Mouse (Mus musculus) neural tube, embryonic 13.5 days (tissue): ENCODE results near the gene Rapgef3. TPM values are rescaled to one million over a fixed set of nuclear protein-coding genes. Genes with fewer than 3 reads are reported as not detected.

Experiments
- ATAC-seq: fragments of 200-750 bp; cut with Nextera tagmentation; 2 replicates; pipeline ENCODE4 v1.8.0; 2017; ENCODE audit warnings: low read depth, mild to moderate bottlenecking, moderate TSS enrichment, moderate library complexity
- H3K27ac ChIP-seq: fragments of 300-500 bp; sonication (generic); replicated peaks from 2 replicates; pipeline ENCODE4 v1.5.1; 2015; ENCODE audit warnings: moderate library complexity, mild to moderate bottlenecking, inconsistent platforms
- H3K27me3 ChIP-seq: fragments of 300-500 bp; sonication (generic); 2 replicates; pipeline ENCODE4 v1.6.1; 2015; ENCODE audit warnings: mild to moderate bottlenecking, inconsistent platforms
- H3K36me3 ChIP-seq: fragments of 300-500 bp; sonication (generic); 2 replicates; pipeline ENCODE4 v1.6.1; 2015; ENCODE audit warnings: mild to moderate bottlenecking, inconsistent platforms
- H3K4me1 ChIP-seq: fragments of 300-500 bp; sonication (generic); replicated peaks from 2 replicates; pipeline ENCODE4 v1.6.1; 2015; ENCODE audit warnings: inconsistent platforms
- H3K4me2 ChIP-seq: fragments of 300-500 bp; sonication (generic); 2 replicates; pipeline ENCODE4 v1.6.1; 2015; ENCODE audit warnings: inconsistent platforms, mild to moderate bottlenecking, moderate library complexity
- H3K4me3 ChIP-seq: fragments of 300-500 bp; sonication (generic); 2 replicates; pipeline ENCODE4 v1.5.1; 2015; ENCODE audit warnings: mild to moderate bottlenecking, inconsistent platforms
- H3K9ac ChIP-seq: fragments of 300-500 bp; sonication (generic); 2 replicates; pipeline ENCODE4 v1.6.1; 2015; ENCODE audit warnings: moderate library complexity, mild to moderate bottlenecking, inconsistent platforms
- H3K9me3 ChIP-seq: fragments of 300-500 bp; sonication (generic); 2 replicates; pipeline ENCODE4 v1.6.1; 2016; ENCODE audit warnings: inconsistent platforms
- WGBS: fragments of 180-500 bp; shearing (Covaris S2); methylation state at CpG from one replicate; pipeline ENCODE4 v1.1.7; 2015; 5-methylcytosine and 5-hydroxymethylcytosine counted together
- polyA plus RNA-seq: library from polyadenylated mRNA; unstranded; fragments of >200 nt; fragmentation: Nextera tagmentation; extraction: Ambion mirVana; gene quantifications from 2 replicates; pipeline ENCODE4 v1.2.1, GENCODE M21; 2015

Rapgef3 gene
- polyA plus RNA-seq, 1 experiment from 2014 or later: 12.0 TPM

DNA sequence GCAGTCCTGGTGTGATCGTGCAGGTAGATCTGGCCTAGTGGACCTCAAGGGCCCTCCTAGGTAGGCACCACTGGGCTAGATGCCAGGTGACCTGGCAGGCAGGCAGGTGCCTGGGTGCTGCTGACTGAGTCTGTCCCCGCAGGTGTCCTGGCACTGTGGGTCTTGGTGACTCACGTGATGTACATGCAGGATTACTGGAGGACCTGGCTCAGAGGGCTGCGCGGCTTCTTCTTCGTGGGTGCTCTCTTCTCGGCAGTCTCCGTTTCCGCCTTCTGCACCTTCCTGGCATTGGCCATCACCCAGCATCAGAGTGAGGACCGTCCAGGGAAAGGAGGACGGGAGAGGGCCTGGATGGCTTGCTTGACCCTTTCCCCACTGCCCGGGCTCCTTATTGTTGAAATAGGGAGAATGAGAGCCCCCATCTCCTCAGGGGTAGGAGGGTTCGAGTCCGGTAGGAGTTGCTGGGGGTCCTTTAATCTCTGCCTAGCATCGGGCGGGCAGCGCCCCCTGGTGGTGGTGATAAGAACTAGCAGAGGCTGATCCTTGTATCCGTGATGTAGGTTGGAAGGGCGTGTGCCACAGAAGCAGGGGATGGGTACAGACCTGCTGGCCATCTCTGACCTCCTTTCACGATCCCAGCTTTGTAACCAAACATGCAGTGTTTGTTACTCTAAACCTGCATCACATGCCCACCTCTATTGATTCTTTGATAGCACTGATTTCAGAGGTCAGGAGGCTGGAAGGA lies 22.2 kb upstream of the Rapgef3 start:
- no peak overlapping the region for H3K4me2 ChIP-seq
- WGBS: 58% methylated on average over 20 of the region's 20 CpGs
- no peak for ATAC-seq

DNA sequence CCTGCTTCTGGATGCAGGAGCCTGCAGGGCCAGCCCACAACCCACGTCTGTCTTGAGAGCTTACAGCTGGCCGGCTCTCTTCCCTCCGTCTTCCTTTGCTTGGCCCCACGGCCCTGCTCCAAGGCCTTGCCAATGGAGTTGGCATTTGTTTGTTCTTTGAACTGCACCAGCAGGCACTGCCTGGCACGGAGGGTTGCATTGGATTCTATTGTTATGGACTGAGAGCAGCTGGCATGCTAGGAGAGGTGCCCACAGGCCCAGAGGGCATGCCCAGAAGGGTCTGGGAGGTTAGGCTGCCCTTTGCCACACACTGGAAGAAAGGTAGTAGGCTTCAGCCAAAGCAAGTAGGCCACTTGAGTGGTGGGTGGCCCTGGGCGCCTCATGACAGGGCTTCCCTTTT lies 21.0 kb upstream of the Rapgef3 start:
- 45% methylated on average over 6 of the region's 6 CpGs for whole genome bisulfite sequencing
- no peaks in the 10 kb centered on the region for H3K9me3 ChIP-seq
- H3K4me1 ChIP-seq: peaks cover 32% of the 10 kb centered on the region
- peaks cover 33% of the 10 kb centered on the region for H3K36me3 ChIP-seq
- no peak for ATAC-seq
- H3K4me3 ChIP-seq: no peak overlapping the region
- no peaks in the 10 kb centered on the region for H3K27me3 ChIP-seq
- H3K9ac ChIP-seq: no peak overlapping the region
- H3K4me2 ChIP-seq: no peak overlapping the region
- peak overlapping the region; percentile 61; the same call in 1 of the 2 replicates for H3K27ac ChIP-seq

More for the DNA sequence above, 22.2 kb upstream of the Rapgef3 start:
- Histone ChIP-seq H3K27ac (no peak overlapping the region), H3K36me3 (peaks cover 44% of the 10 kb centered on the region), H3K27me3 (no peaks in the 10 kb centered on the region), H3K9ac (no peak overlapping the region), H3K9me3 (no peaks in the 10 kb centered on the region), H3K4me3 (no peak overlapping the region), H3K4me1 (peaks cover 28% of the 10 kb centered on the region)

DNA sequence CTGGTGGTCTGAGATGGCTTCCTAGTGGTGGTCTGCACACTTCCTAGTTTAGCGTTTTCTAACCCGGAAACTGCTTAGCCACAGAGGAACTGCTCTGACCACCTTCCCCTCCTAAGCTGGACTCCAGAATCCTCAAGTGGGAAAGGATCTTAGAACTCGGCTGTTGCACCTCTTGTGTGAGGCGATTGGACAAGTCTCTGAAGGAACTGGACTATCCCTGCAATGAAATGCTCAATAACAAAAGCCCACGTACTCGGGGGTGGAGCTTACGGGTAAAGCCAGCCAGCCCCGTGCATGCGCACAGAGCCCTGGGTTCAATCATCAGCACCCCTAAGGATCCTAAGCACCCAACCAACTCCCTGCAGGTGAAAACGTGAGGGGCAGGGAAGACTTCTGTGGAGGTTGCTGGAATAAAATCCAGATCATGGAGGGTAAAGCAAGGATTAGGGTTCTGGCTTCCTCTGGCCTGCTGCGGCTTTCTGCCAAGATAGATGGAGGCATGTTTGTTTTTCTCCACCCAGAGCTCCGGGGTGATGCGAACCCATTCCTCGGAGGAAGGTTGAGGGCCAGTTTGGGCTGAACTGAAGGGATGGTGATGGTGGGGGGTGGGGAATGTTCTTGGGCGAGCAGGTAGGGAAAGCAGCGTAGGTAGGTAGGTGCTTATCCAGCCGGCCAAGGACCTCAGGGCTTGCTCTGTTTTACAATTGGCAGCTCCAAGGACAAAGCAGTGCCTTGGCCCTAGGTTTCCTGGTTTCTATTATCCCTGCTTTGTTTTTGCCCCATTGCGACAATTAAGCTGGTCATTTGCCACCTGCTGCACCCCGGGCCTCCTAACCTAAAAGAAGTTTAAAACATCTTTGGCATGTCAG lies 20.3 kb upstream of the Rapgef3 start:
- ATAC-seq: no peak
- H3K36me3 ChIP-seq: peaks cover 25% of the 10 kb centered on the region
- H3K9ac ChIP-seq: no peak overlapping the region
- 67% methylated on average over 19 of the region's 19 CpGs for WGBS
- H3K4me1 ChIP-seq: peaks cover 32% of the 10 kb centered on the region
- no peak overlapping the region for H3K4me2 ChIP-seq
- no peaks in the 10 kb centered on the region for H3K9me3 ChIP-seq
- peak overlapping the region; percentile 61; the same call in 1 of the 2 replicates for H3K27ac ChIP-seq
- peaks cover 3% of the 10 kb centered on the region for H3K27me3 ChIP-seq
- H3K4me3 ChIP-seq: no peak overlapping the region

DNA sequence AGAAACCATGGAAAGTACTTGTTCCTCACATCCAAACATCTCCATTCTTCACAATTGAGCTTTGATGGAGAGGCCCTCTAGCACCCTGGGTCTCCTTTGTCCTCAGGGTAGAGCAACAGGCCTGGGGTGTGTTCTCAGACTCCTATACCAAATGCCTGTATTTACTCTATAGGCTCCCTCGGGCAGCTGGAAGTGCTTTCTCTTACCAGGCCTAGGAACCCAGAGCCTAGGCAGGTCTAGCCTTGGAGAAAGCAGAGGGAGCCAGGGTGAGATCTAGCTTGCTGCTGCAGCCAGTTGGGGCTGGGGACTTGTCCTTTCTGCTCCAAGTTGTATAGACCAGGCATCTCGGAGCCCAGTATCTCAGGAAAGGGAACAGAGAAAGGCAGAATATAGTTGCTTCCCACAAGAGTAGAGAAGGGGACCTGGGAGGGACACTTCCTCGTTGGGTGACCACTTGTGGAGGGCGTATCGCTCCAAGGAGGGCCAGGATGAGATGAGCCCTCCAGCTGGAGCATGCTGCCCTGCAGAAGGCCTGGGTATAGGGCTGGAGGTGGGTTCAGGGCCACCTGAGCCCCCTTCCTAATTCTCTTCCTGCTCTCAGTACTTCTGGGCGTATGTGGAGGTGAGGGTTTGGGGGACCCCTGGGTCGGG lies 19.5 kb upstream of the Rapgef3 start:
- Histone ChIP-seq H3K4me2 (no peak overlapping the region), H3K9me3 (no peaks in the 10 kb centered on the region), H3K4me1 (peaks cover 39% of the 10 kb centered on the region), H3K27ac (no peak overlapping the region), H3K36me3 (peaks cover 18% of the 10 kb centered on the region), H3K4me3 (no peak overlapping the region), H3K9ac (no peak overlapping the region), H3K27me3 (peaks cover 11% of the 10 kb centered on the region)
- no peak for ATAC-seq
- WGBS: 79% methylated on average over 7 of the region's 7 CpGs

DNA sequence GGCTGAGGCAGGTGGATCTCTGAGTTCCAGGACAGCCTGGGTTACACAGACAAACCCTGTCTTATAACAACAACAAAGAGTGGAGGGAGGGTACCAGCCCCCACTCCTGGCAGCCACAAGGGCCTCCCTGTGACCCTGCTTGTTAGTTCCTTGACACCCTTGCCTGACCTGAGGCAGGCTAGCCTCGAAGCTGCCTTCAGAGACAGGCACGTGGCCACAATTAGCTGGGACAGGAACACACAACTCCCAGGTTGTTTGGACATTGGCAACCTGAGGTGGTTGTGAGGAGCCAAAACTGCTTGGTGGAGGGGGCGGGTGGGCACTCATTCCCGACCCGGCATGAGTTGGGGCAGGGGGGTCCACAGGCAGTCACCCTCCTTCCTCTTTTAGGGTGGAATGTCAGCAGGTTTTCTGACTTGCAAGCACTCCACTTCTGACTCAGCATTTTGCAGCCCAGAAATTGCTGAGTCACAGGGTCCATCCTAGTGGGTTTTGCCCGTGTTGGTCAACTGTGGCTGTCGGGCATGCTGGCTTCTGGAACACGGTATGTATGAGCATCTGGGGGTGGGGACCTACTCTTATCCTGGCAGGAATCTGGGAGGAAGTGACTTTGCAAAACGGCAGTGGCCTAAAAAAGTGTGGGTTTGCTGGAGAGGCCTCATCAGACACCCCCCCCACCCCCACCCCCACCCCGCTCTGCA lies 18.8 kb upstream of the Rapgef3 start:
- ATAC-seq: no peak
- H3K36me3 ChIP-seq: peaks cover 11% of the 10 kb centered on the region
- no peaks in the 10 kb centered on the region for H3K9me3 ChIP-seq
- no peak overlapping the region for H3K4me2 ChIP-seq
- WGBS: 80% methylated on average over 10 of the region's 10 CpGs
- H3K27ac ChIP-seq: no peak overlapping the region
- peaks cover 46% of the 10 kb centered on the region for H3K4me1 ChIP-seq
- peaks cover 18% of the 10 kb centered on the region for H3K27me3 ChIP-seq
- H3K4me3 ChIP-seq: no peak overlapping the region
- H3K9ac ChIP-seq: no peak overlapping the region

DNA sequence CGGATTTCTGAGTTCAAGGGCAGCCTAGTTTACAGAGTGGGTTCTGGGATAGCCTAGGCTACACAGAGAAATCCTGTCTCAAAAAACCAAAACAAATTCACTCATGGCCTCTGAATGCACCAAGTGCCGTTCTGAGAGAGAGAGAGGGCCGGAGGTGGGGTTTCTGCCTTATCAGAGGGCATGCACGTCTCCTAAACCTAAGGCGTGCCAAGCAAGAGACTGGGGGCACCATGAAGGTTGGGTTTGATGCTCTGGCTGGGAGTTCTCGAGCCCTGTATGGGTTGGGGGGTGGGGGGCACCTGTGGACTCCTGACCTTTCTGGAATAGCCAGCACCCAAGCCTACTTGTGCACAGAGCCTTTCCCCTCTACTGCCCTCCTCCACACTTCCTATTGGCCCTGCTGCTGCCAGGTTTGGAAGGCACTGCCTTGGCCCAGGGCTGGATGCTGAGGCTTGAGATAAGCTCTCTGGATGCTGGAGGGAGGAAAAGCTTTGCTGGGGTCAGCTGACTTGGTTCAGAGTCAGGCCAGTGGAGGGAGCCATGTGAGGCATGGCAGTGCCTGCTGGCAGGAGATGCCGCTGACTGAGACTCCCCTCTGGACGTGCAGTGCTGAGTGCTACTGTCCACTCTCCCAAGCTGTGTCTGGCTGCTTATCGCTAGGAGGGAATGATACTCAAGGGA lies 18.1 kb upstream of the Rapgef3 start:
- WGBS: 80% methylated on average over 9 of the region's 9 CpGs
- Histone ChIP-seq H3K27ac (no peak overlapping the region), H3K4me2 (no peak overlapping the region), H3K9me3 (no peaks in the 10 kb centered on the region), H3K9ac (no peak overlapping the region), H3K36me3 (peaks cover 4% of the 10 kb centered on the region), H3K4me1 (peaks cover 49% of the 10 kb centered on the region), H3K27me3 (peaks cover 21% of the 10 kb centered on the region), H3K4me3 (no peak overlapping the region)
- no peak for ATAC-seq

DNA sequence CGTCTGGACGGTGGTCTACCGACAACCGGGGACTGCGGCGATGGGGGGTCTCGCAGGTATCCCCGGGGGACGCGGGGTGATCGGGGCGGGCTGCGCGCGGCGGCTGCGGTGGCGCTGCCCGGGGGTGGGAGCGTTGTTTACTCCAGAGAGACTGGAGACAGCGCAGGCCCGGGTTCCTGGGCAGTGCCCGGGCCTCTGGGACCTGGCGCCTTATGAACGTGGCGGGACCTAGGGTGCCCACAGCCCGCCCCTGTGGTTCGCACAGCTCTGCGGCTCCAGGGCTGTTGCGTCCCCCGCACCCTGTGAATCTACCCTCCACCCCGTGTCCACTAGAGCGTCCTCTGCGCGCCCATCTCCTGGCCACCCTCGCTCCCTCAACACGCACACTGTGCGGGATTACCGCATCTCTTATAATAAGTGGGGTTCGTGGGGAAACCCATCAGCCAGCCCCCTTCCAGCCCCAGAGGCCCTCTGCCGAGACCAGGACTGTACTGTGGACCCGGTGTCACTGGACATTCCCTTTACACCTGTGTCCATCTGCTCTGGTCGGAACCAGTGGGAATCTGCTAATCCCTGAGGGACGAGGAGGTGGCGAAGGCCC lies 16.9 kb upstream of the Rapgef3 start:
- Histone ChIP-seq H3K9ac (peak overlapping the region; percentile 94), H3K4me2 (peak overlapping the region; percentile 80), H3K36me3 (no peaks in the 10 kb centered on the region), H3K4me1 (peaks cover 49% of the 10 kb centered on the region), H3K4me3 (peak overlapping the region; percentile 78), H3K9me3 (no peaks in the 10 kb centered on the region), H3K27me3 (peaks cover 21% of the 10 kb centered on the region), H3K27ac (peak overlapping the region; percentile 49)
- 5% methylated on average over 44 of the region's 45 CpGs for WGBS
- ATAC-seq: peak; percentile 72

DNA sequence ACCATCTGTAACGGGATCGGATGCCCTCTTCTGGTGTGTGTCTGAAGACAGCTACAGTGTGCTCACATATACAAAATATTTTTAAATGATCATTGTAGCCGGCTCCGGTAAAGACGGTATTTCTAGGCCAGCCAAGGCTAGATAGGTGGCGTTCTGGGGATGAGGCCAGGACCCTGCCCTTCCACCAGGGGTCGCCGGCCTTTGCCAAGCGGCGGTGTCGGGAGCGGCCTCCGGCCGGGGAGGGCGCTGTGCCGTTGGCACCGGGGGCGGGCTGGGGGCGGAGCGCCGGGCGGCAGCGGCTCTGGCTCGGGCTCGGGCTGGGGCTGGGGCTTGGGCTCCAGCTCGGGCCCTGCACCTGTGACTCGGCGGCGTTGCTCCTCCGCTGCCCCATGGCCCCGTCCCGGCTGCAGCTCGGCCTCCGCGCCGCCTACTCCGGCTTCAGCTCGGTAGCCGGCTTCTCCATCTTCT lies 16.4 kb upstream of the Rapgef3 start:
- Histone ChIP-seq H3K27me3 (peaks cover 21% of the 10 kb centered on the region), H3K36me3 (no peaks in the 10 kb centered on the region), H3K9me3 (no peaks in the 10 kb centered on the region), H3K9ac (peak overlapping the region; percentile 94), H3K4me2 (peak overlapping the region; percentile 80), H3K27ac (peak overlapping the region; percentile 49), H3K4me1 (peaks cover 49% of the 10 kb centered on the region), H3K4me3 (peak overlapping the region; percentile 78)
- peak; percentile 80 for ATAC-seq
- 3% methylated on average over 39 of the region's 39 CpGs for WGBS

DNA sequence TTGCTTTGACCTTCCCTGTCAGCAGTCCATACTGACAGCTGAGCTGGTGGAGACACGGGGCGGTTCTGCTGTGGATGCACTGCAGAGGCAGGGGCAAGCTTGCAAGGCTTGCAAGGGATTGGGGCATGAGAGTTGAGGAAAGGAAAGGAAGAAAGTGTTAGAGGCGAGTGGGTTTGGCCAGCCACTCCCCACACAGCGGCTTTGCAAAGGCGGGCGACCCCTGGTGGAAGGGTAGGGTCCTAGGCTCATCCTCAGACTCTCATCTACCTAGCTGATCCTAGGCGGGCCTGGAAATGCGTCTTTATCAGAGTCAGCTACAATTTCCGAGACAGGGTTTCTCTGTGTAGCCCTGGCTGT lies 15.0 kb upstream of the Rapgef3 start:
- Histone ChIP-seq H3K9ac (no peak overlapping the region), H3K27ac (no peak overlapping the region), H3K9me3 (no peaks in the 10 kb centered on the region), H3K4me2 (peak overlapping the region; percentile 29), H3K4me3 (no peak overlapping the region), H3K4me1 (peaks cover 35% of the 10 kb centered on the region), H3K36me3 (no peaks in the 10 kb centered on the region), H3K27me3 (peaks cover 21% of the 10 kb centered on the region)
- WGBS: 10% methylated on average over 9 of the region's 9 CpGs
- no peak for ATAC-seq

DNA sequence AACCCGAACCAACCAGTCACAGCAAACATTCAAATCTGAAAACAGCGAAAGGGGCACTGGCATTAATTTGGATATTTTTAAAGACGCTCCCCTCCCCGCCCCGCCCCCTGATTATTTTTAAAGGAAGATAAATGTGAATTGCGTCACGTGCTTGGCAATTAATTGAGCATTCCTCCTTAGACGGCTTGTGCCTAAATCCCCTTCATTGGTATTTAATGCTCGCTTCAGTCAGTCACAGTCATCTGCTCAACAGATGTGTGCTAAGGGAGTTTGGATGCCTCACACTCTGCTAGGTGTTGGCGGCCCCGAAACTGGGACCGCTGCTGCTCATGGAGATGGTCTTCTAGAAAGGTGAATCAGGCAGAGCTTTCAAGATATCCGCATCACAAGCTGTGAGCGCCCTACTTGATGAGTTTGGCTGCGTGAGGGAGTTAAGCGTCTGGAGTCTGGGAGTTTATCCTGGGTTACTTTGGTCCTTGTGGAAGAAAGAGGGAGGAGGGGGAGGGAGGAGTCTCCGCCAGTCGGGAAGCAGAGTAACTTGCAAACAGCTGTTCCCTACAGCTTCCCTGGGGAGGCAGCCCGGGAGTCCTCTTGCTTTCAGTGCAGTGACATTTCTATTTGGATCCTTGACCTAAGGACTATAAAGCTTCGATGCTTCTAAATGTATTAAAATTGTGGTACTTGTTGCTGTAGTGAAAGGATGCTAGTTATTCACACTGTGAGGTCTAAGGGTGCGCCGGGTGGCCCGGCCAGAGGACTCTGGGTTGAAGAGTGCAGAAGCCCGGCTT lies 14.4 kb upstream of the Rapgef3 start:
- ATAC-seq: no peak
- Histone ChIP-seq H3K9me3 (no peaks in the 10 kb centered on the region), H3K27ac (no peak overlapping the region), H3K4me3 (no peak overlapping the region), H3K4me1 (peaks cover 34% of the 10 kb centered on the region), H3K27me3 (peaks cover 21% of the 10 kb centered on the region), H3K36me3 (no peaks in the 10 kb centered on the region), H3K4me2 (peak overlapping the region; percentile 29), H3K9ac (no peak overlapping the region)
- WGBS: 8% methylated on average over 24 of the region's 24 CpGs
